Mouse (Mus musculus): ENCODE data around the gene Pdzd7. TPM values are rescaled to one million over a fixed set of nuclear protein-coding genes. Genes with fewer than 3 reads are reported as not detected.
A peak's percentile ranks its signal among the peaks of the same experiment; 100 is the strongest.
"Not testable (repeated sequence)": the region's sequence is repeated elsewhere in the genome, so short reads cannot be mapped to it uniquely, and the experiment has no call there.

The Pdzd7 gene
- total RNA-seq, 4 experiments from 2014 or later = 0.46 TPM; not detected in 3

- DNase-seq (ENCODE audit: low spot score) = no peak
Observed at GRCm38 (mm10) chr19:45058841-45059240, 13.3 kb upstream of the Pdzd7 start.

DNA sequence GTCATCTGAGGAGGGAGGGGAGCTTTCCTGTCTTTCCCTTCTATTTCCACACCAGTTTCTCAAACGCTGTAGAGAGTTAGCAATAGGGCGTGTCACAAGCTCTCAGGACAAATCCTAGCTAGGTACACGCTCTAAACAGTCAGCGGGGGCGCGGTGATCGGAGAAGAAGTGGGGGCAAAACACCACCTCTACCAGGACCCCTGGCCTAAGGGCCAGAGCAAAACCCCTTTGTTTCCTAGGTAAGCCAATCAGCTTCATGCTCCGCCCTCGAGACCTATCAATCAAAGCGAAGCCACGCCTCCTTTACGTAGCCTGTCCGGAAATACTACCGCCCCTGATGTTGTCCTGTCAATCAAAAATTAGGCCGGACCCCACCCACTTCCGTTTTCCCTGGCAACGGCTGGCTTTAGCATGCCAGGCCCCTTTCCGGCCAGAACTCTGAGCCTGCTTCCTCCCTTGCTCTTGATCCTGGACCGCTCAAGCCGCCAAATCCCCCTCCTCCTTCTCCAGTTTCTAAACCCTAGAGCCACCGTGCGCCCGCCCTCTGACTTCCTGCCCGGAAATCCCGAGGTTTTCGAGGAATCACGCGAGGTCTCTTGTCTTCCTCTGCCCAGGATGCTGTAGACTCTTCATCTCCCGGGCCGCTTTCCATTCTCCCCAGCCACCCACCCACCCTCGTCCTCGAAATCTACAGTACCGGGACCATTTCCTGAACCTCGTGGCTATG, 12.8 kb upstream of the Pdzd7 start:
- peak; percentile 95 for DNase-seq (ENCODE audit: low spot score)

DNA sequence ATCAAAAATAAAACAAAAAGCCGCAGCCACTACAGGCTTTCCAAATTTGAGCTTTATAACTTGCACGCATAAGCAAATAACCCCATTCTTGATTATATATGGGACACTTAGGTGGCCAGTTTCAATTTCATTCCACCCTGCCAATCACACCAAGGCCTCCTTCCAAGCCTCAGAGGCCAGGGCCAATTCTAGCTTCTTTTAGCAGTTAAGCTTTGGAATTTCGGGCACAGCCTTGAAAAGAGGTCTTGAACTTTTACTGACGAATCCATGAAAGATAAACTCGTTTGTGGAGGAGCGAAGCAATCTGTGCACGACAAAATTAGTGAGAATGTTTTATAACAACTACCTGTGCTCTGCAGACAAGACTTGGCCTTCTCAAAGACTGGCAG, 12.2 kb upstream of the Pdzd7 start:
- no peak for DNase-seq (ENCODE audit: low spot score)

- DNase-seq (ENCODE audit: low spot score) = no peak
Observed at GRCm38 (mm10) chr19:45056908-45057698, 11.6 kb upstream of the Pdzd7 start.

DNA sequence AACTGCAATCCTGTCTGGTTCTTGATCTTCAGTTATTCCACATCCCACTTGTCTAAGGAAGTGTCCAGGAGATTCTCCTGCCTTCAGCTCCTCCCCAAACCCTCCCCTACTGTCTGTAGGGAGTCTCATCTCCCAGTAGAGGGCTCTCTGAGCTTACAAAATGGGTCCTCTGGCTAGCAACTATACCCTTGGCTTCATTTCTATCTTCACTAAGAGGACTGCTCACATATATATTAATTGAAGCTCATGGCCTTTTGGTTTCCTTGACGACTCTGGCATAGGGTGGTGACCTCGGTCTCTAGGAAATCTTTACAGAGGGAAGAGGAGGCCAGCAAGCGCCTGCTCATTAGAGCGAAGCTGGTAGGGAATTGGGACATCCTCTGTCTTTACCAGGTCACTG, 10.8 kb upstream of the Pdzd7 start:
- no peak for DNase-seq (ENCODE audit: low spot score)

GRCm38 (mm10) chr19:45054892-45055690, 9.6 kb upstream of the Pdzd7 start:
- DNase-seq (ENCODE audit: low spot score) = no peak

- DNase-seq (ENCODE audit: low spot score) = no peak
Observed at GRCm38 (mm10) chr19:45053451-45053850, 7.9 kb upstream of the Pdzd7 start.

GRCm38 (mm10) chr19:45049523-45049922, 4.0 kb upstream of the Pdzd7 start:
- DNase-seq (ENCODE audit: low spot score) = no peak

DNA sequence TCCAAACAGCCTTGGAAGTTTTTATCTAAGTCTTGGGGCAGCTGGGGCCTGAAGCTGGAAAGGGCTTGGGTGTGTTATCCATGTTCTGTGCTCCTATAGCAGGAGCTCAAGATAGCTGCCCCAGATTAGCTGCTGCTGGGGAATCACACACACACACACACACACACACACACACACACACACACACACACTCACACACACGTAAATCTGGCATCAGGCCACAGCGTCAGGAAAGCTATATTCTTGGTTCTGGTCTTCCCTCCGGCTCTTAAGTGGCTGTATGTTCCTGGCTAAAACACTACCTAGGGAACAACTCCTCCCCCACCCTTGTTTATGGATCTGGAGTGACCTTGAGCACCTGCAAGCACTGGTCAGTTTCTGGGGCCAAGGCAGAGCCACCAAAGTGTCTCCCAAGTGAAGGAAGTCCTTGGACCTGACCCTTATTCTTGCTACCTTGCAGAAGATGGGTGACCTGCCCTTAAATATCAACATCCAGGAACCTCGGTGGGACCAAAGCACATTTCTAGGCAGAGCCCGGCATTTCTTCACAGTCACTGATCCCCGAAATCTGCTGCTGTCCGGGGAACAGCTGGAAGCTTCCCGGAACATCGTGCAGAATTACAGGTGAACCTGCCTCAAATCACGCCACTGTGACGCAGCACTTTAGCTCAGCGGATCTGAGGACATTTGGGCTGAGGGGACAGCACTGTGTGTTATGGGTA, 3.3 kb upstream of the Pdzd7 start:
- DNase-seq (ENCODE audit: low spot score) = no peak

DNA sequence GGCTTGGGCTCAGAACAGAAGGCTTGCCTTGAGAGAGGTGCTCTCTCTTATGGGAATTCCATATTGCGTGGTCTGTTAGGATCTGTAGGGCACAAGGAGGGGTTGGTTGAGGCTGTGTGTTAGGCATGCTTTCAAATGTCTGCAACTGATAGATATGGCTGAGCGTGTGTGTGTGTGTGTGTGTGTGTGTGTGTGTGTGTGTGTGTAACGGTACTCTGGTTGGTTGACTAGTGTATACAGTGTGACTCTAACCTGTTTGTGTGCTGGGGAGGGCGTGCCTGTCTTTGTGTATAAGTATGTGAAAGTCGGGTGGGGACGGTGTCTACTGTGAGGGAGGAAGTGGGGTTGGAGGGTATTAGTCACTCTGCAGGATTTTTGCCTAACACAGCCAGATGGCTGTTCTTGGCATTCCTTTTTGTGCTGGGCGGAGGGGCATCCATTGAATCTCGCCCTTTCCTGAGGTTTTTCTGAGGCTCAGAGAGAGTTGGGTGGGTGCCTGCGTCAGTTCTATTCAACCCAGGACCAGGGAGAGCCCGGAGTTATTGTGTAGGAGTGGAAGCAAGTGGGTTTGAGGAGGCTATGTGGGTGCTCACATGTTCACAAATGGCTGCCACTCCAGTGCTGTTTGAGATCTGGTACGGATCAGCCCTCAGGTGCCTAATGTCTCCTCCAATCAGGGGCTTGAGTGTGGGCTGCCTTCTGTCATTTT, 2.6 kb upstream of the Pdzd7 start:
- DNase-seq (ENCODE audit: low spot score) = peak; percentile 74

- peak; percentile 96 for DNase-seq (ENCODE audit: low spot score)
Observed at GRCm38 (mm10) chr19:45047417-45047934, 2.0 kb upstream of the Pdzd7 start, which contains the start of gene Sfxn3. Gene Sfxn3, plus strand, starts transcription at chr19:45047503.

GRCm38 (mm10) chr19:45046523-45047321, 1.2 kb upstream of the Pdzd7 start:
- DNase-seq (ENCODE audit: low spot score) = peak; percentile 75

- DNase-seq (ENCODE audit: low spot score) = no peak
Observed at GRCm38 (mm10) chr19:45045236-45045635, 281 bp downstream of the Pdzd7 start.

- DNase-seq (ENCODE audit: low spot score) = no peak
Observed at GRCm38 (mm10) chr19:45044389-45044927, 1.1 kb downstream of the Pdzd7 start.

DNA sequence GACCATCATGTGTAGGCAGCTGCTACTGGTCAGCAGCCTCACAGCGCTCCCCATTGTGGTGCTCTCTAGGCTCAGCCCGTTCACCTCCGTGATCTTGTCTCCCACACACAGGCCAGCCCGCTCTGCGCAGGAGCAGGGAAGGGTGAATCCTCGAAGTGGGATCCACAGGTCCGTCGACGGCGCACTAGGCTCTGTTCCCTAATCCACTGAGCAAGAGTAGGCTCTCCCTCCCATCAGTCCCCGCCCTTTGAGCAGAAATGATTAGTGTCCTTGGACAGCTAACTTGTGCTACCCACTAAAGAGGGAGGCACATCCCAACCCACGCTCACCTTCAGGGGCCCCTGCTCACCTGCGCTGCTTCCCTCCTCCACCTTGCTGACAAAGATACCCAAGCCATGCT, 5.3 kb downstream of the Pdzd7 start:
- DNase-seq (ENCODE audit: low spot score) = no peak

GRCm38 (mm10) chr19:45038198-45038597, 7.3 kb downstream of the Pdzd7 start:
- not testable (repeated sequence) for DNase-seq (ENCODE audit: low spot score)

DNA sequence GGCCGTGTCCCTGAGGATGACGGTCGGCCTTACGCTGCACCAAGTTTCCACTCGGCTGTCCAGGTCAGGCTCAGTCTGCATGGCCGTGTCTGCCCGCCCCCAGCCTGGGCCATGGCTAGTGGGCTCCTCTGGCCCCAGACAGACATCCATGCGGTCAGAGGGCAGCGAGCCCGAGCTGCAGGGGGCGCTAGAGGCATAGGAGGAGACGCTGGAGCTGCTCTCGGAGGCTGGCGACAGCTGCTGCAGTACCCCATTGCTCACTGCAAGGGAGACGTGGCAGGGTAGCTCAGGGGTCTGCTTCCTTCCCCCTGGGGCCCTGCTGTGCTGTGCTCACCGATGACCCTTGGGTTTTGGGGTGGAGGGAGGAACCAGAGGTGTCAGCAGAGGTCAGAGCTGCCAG, 8.7 kb downstream of the Pdzd7 start:
- no peak for DNase-seq (ENCODE audit: low spot score)

DNA sequence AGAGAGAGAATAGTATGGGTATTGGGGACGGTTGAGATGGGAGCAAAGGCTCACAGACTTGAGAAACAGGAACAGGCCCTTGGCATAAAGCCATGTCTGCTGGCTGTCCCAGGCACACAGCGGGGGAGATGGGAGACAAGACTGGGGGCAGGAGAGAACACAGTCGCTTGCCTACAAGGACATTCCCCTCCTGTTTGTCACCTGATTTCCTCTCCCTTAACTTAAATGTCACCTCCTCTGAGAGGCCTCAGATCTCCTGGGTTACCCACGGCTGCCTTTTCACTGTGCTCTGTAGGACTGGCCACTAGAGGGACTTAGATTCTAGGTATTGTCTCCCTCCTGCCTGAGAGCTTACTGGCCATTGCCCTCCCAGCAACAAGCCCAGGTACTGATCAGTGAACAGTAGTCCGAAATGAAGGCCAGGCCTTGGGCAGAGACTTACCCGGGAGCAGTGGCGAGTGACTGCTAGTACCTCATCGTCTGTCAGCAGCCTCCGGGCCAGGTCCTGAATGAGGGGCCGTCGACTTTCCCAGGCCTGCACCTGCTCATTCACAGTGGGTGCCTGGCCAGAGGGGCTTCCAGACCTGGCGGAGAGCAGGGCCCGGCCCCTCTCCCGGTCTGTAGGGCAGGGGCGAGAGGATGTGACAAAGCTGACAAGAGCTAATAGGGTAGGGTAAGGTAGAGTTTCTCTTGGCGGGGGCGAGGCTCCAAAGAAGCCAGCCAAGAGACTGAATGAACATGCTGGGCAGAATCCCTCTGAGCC, 12.8 kb downstream of the Pdzd7 start:
- no peak for DNase-seq (ENCODE audit: low spot score)

GRCm38 (mm10) chr19:45031780-45032179, 13.7 kb downstream of the Pdzd7 start:
- peak; percentile 79 for DNase-seq (ENCODE audit: low spot score)
